Mouse (Mus musculus) brain, embryonic 14.5 days (tissue): ENCODE data around the gene Map3k14.

Experiments used
- CTCF ChIP-seq: fragments of 200-500 bp; IDR thresholded peaks from 2 replicates; pipeline ENCODE4 v1.5.1; 2012; ENCODE audit warnings: inconsistent platforms, mild to moderate bottlenecking, moderate library complexity, borderline replicate concordance; ENCODE audit not compliant: insufficient read depth, insufficient read length; ENCODE audit errors: extremely low read depth
- POLR2A ChIP-seq: fragments of 200-500 bp; IDR thresholded peaks from 2 replicates; pipeline ENCODE4 v1.6.1; 2012; ENCODE audit warnings: mild to moderate bottlenecking, inconsistent platforms, borderline replicate concordance; ENCODE audit not compliant: poor library complexity, insufficient read depth, insufficient read length, severe bottlenecking; ENCODE audit errors: extremely low read depth

DNA sequence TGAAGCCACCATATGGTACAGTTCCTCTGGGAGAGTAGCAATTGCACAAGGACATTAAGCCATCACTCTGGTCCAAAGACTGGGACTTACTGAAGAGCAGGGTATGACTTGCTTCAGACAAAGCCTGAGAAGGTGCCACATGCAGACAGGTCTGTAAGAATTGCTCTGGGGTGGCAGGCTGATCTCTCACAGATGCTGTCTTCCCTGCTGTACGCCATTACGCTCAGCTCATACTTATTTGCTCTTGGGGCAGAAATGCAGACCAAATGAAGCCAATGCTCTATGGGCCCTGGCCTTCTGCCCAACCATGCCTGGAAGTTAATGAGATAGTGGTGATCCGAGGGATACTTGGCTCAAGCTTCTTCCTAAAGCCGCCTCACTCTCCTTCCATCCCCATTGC is 22.4 kb downstream of the Map3k14 start:
- no peak for TF ChIP-seq CTCF
- TF ChIP-seq POLR2A = no peak
